Mouse (Mus musculus) heart, postnatal 14 days (tissue): ENCODE data around the gene Mrtfa. TPM values are rescaled to one million over a fixed set of nuclear protein-coding genes. Genes with fewer than 3 reads are reported as not detected.

ENCODE experiments used
- DNase-seq, 2 experiments: peaks; one replicate each; pipeline ENCODE4 v3.0.0; 2021 to 2022
- intact Hi-C: fragments of 180-260 bp; cut with DNase I; formaldehyde crosslinking; loops from one replicate; pipeline ENCODE4 v1.15.1; 2025
- total RNA-seq, 2 experiments: library from RNA; stranded (reverse); gene quantifications; 2 replicates each; pipeline ENCODE4 v1.2.3; 2021

Gene Mrtfa
- total RNA-seq, 2 experiments from 2014 or later, result 12.3 to 13.9 TPM

DNA sequence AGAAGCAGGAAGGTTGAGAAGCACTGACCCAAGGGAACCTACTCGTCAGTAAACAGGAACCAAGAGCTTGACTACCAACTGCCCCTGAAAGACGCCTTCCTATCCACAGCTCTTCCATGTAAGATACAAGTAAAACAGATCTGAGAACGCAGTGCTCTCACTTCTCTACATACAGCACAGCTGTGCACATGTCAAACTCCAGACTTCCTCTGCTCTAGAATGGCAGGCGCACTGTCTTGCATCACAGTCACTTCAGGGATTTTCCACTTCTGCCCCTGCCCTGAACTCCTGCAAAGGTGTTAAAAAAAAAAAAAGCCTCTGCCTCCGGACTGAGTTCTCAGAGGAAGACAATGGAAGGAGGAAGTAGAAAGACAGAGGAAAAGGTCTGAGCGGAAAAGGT is 78.0 kb downstream of the Mrtfa start:
- no peak for DNase-seq
- intact Hi-C loops, result no loop called here

GRCm38 (mm10) chr15:81110315-81110714 is 80.2 kb downstream of the Mrtfa start:
- intact Hi-C loops, result no loop called here
- no peak for DNase-seq

DNA sequence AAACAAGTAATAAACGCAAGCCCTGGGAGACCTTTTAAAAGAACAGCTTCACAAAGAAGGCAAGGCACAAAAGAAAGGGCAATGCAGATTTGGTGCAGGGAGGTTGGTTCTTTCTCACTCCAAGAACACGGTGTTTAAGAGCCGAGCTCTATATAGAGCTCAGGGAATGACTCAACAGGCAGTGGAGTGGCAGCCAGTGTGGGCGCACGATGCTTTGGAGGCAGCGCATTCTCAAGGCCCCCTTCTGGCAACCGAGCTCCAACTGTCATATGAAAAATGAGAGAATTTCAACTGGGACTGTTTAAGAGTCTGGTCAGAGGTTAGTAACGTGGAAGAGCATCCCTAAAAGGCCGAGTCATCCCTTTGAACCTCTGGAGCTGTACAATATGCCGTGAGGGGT is 84.6 kb downstream of the Mrtfa start:
- intact Hi-C loops, result no loop called here
- DNase-seq, result no peak

- DNase-seq, result peak in 1 of 2 experiments; percentile 19
- intact Hi-C loops, result no loop called here
These were observed 85.8 kb downstream of the Mrtfa start for GRCm38 (mm10) chr15:81104585-81105259.

- intact Hi-C loops, result no loop called here
- DNase-seq, result no peak
These were observed 87.1 kb downstream of the Mrtfa start for GRCm38 (mm10) chr15:81103500-81103899.

DNA sequence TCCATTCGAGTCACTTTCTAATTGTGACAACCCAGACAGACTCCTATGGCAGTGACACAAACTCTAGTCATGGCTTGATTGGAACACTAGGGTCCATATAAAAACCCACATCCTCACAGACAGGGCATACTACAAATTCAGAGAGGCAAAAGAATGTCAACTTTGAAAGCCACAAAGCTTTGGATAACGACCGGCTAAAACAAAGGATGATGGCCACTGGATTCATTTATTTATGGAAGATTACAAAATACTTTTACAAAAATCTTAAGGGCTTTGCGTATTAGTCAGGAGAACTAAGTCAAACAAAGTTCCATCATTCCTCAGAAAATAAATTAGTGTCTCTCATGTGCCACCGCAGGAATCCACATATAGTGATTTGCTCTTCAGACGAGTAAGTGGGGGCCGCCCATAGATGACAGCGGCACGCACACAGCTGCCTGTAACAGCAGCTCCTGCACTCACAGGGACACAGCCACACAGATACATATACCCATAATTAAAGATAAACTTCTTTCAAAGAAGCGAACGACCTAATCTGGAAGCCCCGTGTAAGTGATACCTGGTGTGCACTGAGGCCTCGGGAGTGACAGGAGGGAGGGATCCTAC is 88.2 kb downstream of the Mrtfa start:
- no peak for DNase-seq
- intact Hi-C loops, result no loop called here

GRCm38 (mm10) chr15:81101316-81101715 is 89.2 kb downstream of the Mrtfa start:
- no peak for DNase-seq
- intact Hi-C loops, result no loop called here

DNA sequence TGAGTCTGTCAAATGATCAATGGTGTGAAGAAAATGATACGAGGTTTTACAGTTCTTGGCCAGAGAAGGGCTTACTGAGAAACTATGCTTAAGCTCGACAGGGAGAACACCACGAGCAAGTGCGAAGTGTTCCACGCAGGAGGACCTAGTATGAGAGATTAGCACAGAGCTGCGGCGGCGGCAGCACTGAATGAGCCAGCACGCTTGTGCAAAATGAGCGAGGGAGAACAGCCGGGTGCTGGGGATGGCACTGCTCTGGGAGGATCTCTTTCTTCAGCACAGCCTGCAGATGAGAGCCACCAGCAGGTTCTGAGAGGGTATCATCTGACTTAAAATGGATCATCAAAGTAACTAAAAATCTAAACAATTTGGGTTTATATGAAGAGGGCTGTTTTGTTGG is 91.3 kb downstream of the Mrtfa start:
- no peak for DNase-seq
- intact Hi-C loops, result no loop called here

DNA sequence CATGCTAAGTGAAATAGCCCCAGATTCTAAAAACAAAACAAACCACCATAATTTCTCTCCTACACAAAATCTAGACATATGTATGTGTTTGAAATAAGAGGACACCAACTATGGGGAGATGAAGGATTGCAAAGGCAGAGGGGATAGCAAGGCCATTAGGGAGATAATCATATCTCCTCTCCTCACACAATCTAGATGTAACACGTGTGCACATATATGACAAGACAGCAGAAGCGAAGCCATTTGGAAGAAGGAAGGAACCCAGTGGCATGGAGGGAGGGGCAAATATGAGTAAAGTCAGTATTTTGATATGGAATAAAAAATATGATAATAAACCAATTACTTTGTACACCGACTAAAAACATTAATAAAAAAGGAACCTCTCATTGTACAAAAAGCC is 91.9 kb downstream of the Mrtfa start:
- no peak for DNase-seq
- intact Hi-C loops, result no loop called here

DNA sequence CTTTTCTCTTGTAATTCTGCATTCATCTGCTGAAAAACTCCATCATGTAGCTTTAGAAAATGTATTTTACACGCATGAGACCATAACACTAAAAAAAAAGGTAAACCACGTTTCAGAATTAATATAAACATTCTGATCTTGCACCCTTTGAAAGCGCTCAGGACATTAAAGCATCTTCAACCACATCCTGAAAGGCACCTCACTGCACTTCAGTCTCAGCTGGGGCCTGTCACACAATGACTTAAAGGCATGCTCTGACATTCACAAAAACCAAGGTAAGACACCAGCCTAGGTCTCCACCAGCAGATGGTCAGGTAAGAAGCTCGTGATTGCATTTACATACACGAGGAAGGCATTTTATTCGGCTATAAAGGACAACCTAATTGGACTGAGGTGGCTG is 92.7 kb downstream of the Mrtfa start:
- intact Hi-C loops, result no loop called here
- DNase-seq, result no peak

- no peak for DNase-seq
- intact Hi-C loops, result no loop called here
These were observed 93.1 kb downstream of the Mrtfa start for GRCm38 (mm10) chr15:81097456-81097855.

- intact Hi-C loops, result no loop called here
- DNase-seq, result no peak
These were observed 94.1 kb downstream of the Mrtfa start for GRCm38 (mm10) chr15:81096329-81097055.

DNA sequence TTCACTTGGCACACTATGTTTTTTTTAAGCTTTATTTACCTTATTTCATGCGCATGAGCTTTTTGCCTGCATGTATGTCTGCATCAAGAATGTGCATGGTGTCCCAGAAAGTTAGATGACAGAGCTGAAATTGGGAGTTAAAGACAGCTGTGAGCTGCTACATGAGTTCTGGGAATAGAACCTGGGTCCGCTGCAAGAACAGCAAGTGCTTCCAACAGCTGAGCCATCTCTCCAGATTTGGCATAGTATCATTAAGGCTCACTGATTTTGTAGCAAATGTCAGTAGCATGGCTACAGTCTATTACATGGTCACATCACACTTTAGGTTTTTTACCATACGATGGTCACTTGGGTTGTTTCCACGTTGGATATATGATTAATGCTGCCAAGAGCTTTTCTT is 97.5 kb downstream of the Mrtfa start:
- DNase-seq, result no peak
- intact Hi-C loops, result no loop called here

GRCm38 (mm10) chr15:81091718-81092117 is 98.8 kb downstream of the Mrtfa start:
- no peak for DNase-seq
- intact Hi-C loops, result no loop called here

GRCm38 (mm10) chr15:81087529-81087928 is 103.0 kb downstream of the Mrtfa start:
- DNase-seq, result no peak
- intact Hi-C loops, result no loop called here

GRCm38 (mm10) chr15:81086644-81087480 is 103.7 kb downstream of the Mrtfa start:
- intact Hi-C loops, result no loop called here
- peak; percentile 59 to 68 for DNase-seq

- DNase-seq, result no peak
- intact Hi-C loops, result no loop called here
These were observed 106.7 kb downstream of the Mrtfa start for GRCm38 (mm10) chr15:81083826-81084225.

- DNase-seq, result no peak
These were observed 107.3 kb downstream of the Mrtfa start for GRCm38 (mm10) chr15:81083281-81083680.

DNA sequence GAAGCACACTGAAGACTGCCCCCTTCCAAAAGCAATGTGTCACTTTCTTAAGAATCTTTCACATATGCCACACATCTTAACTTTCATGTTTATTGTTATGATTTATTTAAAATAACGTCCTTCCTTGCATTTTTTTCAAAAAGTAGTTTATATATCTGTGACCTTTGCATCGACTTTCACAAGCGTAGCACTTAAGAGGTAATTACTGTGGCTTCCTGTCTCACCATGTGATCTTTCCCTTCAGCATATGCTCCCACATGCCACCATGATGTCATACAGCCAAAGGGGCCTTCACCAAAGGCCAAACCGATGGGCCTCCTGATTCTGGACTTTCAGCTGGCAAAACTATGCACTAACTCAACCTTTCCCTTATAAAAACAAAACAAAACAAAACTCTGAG is 109.3 kb downstream of the Mrtfa start:
- intact Hi-C loops, result no loop called here
- DNase-seq, result no peak

More at GRCm38 (mm10) chr15:81083281-81083680, 107.3 kb downstream of the Mrtfa start:
- intact Hi-C loops, result no loop called here

DNA sequence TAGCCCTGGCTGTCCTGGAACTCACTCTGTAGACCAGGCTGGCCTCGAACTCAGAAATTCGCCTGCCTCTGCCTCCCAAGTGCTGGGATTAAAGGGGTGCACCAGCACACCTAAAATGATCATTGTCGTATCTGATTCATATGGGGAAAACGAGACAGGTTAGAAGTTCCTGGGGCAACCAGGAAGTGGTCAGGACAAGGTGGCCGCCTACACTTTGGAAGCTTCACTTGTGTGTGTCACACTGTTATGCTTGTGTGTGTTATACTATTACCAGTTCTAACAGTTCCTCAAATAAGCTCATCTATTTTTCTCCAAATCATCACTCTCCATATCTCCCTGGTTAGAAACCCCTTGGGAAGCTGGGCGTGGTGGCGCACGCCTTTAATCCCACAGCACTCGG is 110.2 kb downstream of the Mrtfa start:
- intact Hi-C loops, result no loop called here
- DNase-seq, result no peak

GRCm38 (mm10) chr15:81079255-81079654 is 111.3 kb downstream of the Mrtfa start:
- intact Hi-C loops, result no loop called here
- DNase-seq, result no peak
